ENCODE assay signal across 31 mouse cellular contexts in genomic region chr7:16422222-16422856, GRCm38 (mm10). TPM values are rescaled to one million over a fixed set of nuclear protein-coding genes. Genes with fewer than 3 reads are reported as not detected.
DNase-seq lines count a peak whose midpoint lies in the region; ATAC-seq and TF ChIP-seq lines count a peak whose summit lies in the region.
"Had no signal": no experiment of that assay in that cellular context is flagged by ENCODE, and none has a peak within 500 bp of the region (broad histone marks: within the 10 kb centered on the region; RNA-seq: fewer than 3 reads in every experiment).

No protein-coding gene starts in this region.

- peak; percentile 49 for DNase-seq in kidney, adult 18-20 months
- peak; percentile 52 for DNase-seq in liver, adult 2 months (ENCODE audit: extremely low read depth, low read depth, low spot score)
- DNase-seq in liver = no peak
- no peak for DNase-seq in thymus, postnatal 25 days
- no peak for DNase-seq in layer of hippocampus, postnatal 14 days (ENCODE audit: low spot score in 2 of 2)
- DNase-seq: adrenal gland, postnatal 10 days; cerebellum, adult 8-10 months; cerebellum, postnatal 25 days; forebrain, postnatal 0 days; heart, postnatal 14 days; layer of hippocampus, adult 9-11 months; lung, postnatal 36 days; right cerebral cortex, adult 18-20 months; thymus, adult 2 months had no signal

- H3K9me3 ChIP-seq in kidney, embryonic 15.5 days (replicated peaks) = no peaks in the 10 kb centered on the region
- H3K9me3 ChIP-seq in intestine, postnatal 0 days (ENCODE audit: control insufficient read depth) = no peaks in the 10 kb centered on the region
- H3K9me3 ChIP-seq: embryonic facial prominence, embryonic 10.5 days; embryonic facial prominence, embryonic 15.5 days; forebrain, embryonic 12.5 days; hindbrain, embryonic 10.5 days; hindbrain, embryonic 15.5 days; limb, embryonic 12.5 days; neural tube, embryonic 12.5 days had no signal

- H3K9ac ChIP-seq in kidney, embryonic 15.5 days = no peak overlapping the region
- H3K9ac ChIP-seq in liver, adult 2 months (ENCODE audit: low read depth, low read length) = peak overlapping the region; percentile 31; the same call in 1 of the 2 replicates
- H3K9ac ChIP-seq in intestine, postnatal 0 days (ENCODE audit: low read depth, low read length) = peak overlapping the region; percentile 22; the same call in 1 of the 2 replicates
- H3K9ac ChIP-seq: embryonic facial prominence, embryonic 15.5 days; forebrain, embryonic 12.5 days; forebrain, postnatal 0 days; hindbrain, embryonic 15.5 days; limb, embryonic 12.5 days; neural tube, embryonic 12.5 days had no signal

- peaks cover 99% of the 10 kb centered on the region for H3K36me3 ChIP-seq in kidney, embryonic 15.5 days
- peaks cover 60% of the 10 kb centered on the region for H3K36me3 ChIP-seq in liver, adult 2 months (ENCODE audit: control insufficient read depth, insufficient read depth, low read length)
- peaks cover 78% of the 10 kb centered on the region for H3K36me3 ChIP-seq in intestine, postnatal 0 days (ENCODE audit: control insufficient read depth, insufficient read depth)

- H3K4me3 ChIP-seq in kidney, embryonic 15.5 days (replicated peaks) = no peak overlapping the region
- no peak overlapping the region for H3K4me3 ChIP-seq in liver, adult 2 months (ENCODE audit: insufficient read depth, low read depth, low read length)
- H3K4me3 ChIP-seq in intestine, postnatal 0 days (ENCODE audit: low read depth, low read length) = no peak overlapping the region
- H3K4me3 ChIP-seq: embryonic facial prominence, embryonic 10.5 days; embryonic facial prominence, embryonic 15.5 days; forebrain, embryonic 12.5 days; hindbrain, embryonic 10.5 days; hindbrain, embryonic 15.5 days; limb, embryonic 12.5 days; myocyte; neural tube, embryonic 12.5 days had no signal

- peaks cover 3% of the 10 kb centered on the region; the same call in 1 of the 2 replicates for H3K79me2 ChIP-seq in liver, adult 2 months (ENCODE audit: control insufficient read depth, insufficient read depth, low read length)

- H3K4me2 ChIP-seq in kidney, embryonic 15.5 days = no peak overlapping the region
- H3K4me2 ChIP-seq in intestine, postnatal 0 days (replicated peaks; ENCODE audit: low read depth) = 0 out of 2 replicates have a peak overlapping the region, but pooled peaks have one; percentile 17
- H3K4me2 ChIP-seq: embryonic facial prominence, embryonic 15.5 days; forebrain, embryonic 12.5 days; hindbrain, embryonic 15.5 days; limb, embryonic 12.5 days; midbrain, embryonic 11.5 days; neural tube, embryonic 12.5 days had no signal

- H3K27me3 ChIP-seq in kidney, embryonic 15.5 days = no peaks in the 10 kb centered on the region
- H3K27me3 ChIP-seq in liver, adult 2 months (ENCODE audit: control insufficient read depth, insufficient read depth, low read length) = no peaks in the 10 kb centered on the region
- no peaks in the 10 kb centered on the region for H3K27me3 ChIP-seq in intestine, postnatal 0 days (replicated peaks; ENCODE audit: control insufficient read depth, insufficient read depth, low read length)
- H3K27me3 ChIP-seq: embryonic facial prominence, embryonic 15.5 days; forebrain, embryonic 12.5 days; hindbrain, embryonic 15.5 days; limb, embryonic 12.5 days; neural tube, embryonic 12.5 days; Patski had no signal

- TF ChIP-seq POLR2A in liver, adult 2 months (IDR thresholded peaks at IDR 0.05; ENCODE audit: extremely low read depth, insufficient read depth, low read length) = no peak

- TF ChIP-seq CTCF in liver, adult 2 months (IDR thresholded peaks at IDR 0.05; ENCODE audit: low read depth, low read length) = no peak
- no peak for TF ChIP-seq CTCF in intestine, postnatal 0 days (IDR thresholded peaks at IDR 0.05; ENCODE audit: low read depth)

- H3K27ac ChIP-seq in kidney, embryonic 15.5 days = no peak overlapping the region
- peak overlapping the region; percentile 11 for H3K27ac ChIP-seq in liver, adult 2 months (replicated peaks; ENCODE audit: insufficient read depth, low read depth, low read length)
- H3K27ac ChIP-seq in intestine, postnatal 0 days (ENCODE audit: low read depth, low read length) = peak overlapping the region; percentile 95
- H3K27ac ChIP-seq: embryonic facial prominence, embryonic 10.5 days; embryonic facial prominence, embryonic 15.5 days; forebrain, embryonic 12.5 days; hindbrain, embryonic 10.5 days; hindbrain, embryonic 15.5 days; limb, embryonic 12.5 days; neural tube, embryonic 12.5 days had no signal

- WGBS in kidney, embryonic 15.5 days = 83% methylated on average over 18 of the region's 18 CpGs
- 63% methylated on average over 18 of the region's 18 CpGs for WGBS in liver, adult 2 months
- 51% methylated on average over 18 of the region's 18 CpGs for WGBS in intestine, postnatal 0 days

- H3K4me1 ChIP-seq in kidney, embryonic 15.5 days = peaks cover 3% of the 10 kb centered on the region
- H3K4me1 ChIP-seq in liver, adult 2 months (ENCODE audit: control insufficient read depth, insufficient read depth, low read length) = peaks cover 19% of the 10 kb centered on the region
- H3K4me1 ChIP-seq in intestine, postnatal 0 days (replicated peaks; ENCODE audit: control insufficient read depth, insufficient read depth, low read length) = 0 out of 2 replicates have a peak, but pooled peaks cover 9% of the 10 kb centered on the region
- H3K4me1 ChIP-seq: embryonic facial prominence, embryonic 10.5 days; embryonic facial prominence, embryonic 15.5 days; forebrain, embryonic 12.5 days; hindbrain, embryonic 10.5 days; hindbrain, embryonic 15.5 days; limb, embryonic 12.5 days; neural tube, embryonic 12.5 days had no signal

- no peak for ATAC-seq in kidney, embryonic 15.5 days (replicated peaks; ENCODE audit: low FRiP score)
- no peak for ATAC-seq in intestine, postnatal 0 days
- ATAC-seq: forebrain, postnatal 0 days; inflammation-experienced regulatory T-cells, adult 6 months; Patski had no signal

RNA-seq across cellular contexts. Expression of gene Zc3h4, which starts 21.6 kb away (rescaled TPM):
- 15.5 and 17.1 TPM in 2 replicates for polyA plus RNA-seq in kidney, embryonic 15.5 days (2015; fragmentation: Nextera tagmentation; extraction: Ambion mirVana)
- 5.2 and 7.5 TPM in 2 replicates for total RNA-seq in liver, adult 2 months (2014; rRNA removed)
- polyA plus RNA-seq in liver, adult 2 months (2012; rRNA removed) = 11.1 and 14.3 TPM in 2 replicates
- polyA plus RNA-seq in intestine, postnatal 0 days (2015; fragmentation: Nextera tagmentation; extraction: Ambion mirVana) = 12.9 and 13.5 TPM in 2 replicates
- total RNA-seq in layer of hippocampus, postnatal 14 days (2021) = 10 to 100 TPM; 49.0 to 54.2 TPM

RNA-seq across cellular contexts. Expression of gene Tmem160, which starts 30.2 kb away (rescaled TPM):
- polyA plus RNA-seq in kidney, embryonic 15.5 days (2015; fragmentation: Nextera tagmentation; extraction: Ambion mirVana) = 51.0 and 55.9 TPM in 2 replicates
- total RNA-seq in liver, adult 2 months (2014; rRNA removed) = 31.7 and 32.0 TPM in 2 replicates
- polyA plus RNA-seq in liver, adult 2 months (2012; rRNA removed) = 114 and 128 TPM in 2 replicates
- 124 and 132 TPM in 2 replicates for polyA plus RNA-seq in intestine, postnatal 0 days (2015; fragmentation: Nextera tagmentation; extraction: Ambion mirVana)
- 10 to 100 TPM; 90.2 to 90.8 TPM for total RNA-seq in layer of hippocampus, postnatal 14 days (2021)

RNA-seq across cellular contexts. Expression of gene Sae1, which starts 34.7 kb away (rescaled TPM):
- 327 and 334 TPM in 2 replicates for polyA plus RNA-seq in kidney, embryonic 15.5 days (2015; fragmentation: Nextera tagmentation; extraction: Ambion mirVana)
- 15.8 and 16.1 TPM in 2 replicates for total RNA-seq in liver, adult 2 months (2014; rRNA removed)
- 11.5 and 25.8 TPM in 2 replicates for polyA plus RNA-seq in liver, adult 2 months (2012; rRNA removed)
- polyA plus RNA-seq in intestine, postnatal 0 days (2015; fragmentation: Nextera tagmentation; extraction: Ambion mirVana) = 90.7 and 91.5 TPM in 2 replicates
- total RNA-seq in layer of hippocampus, postnatal 14 days (2021) = 100 to 1,000 TPM in 1 of 2 experiments, 10 to 100 TPM in 1; 95.9 to 105 TPM

RNA-seq across cellular contexts. Expression of gene Npas1, which starts 55.2 kb away (rescaled TPM):
- polyA plus RNA-seq in kidney, embryonic 15.5 days (2015; fragmentation: Nextera tagmentation; extraction: Ambion mirVana) = 0.38 and 0.51 TPM in 2 replicates
- total RNA-seq in liver, adult 2 months (2014; rRNA removed) = not detected in 2 replicates
- not detected in 2 replicates for polyA plus RNA-seq in liver, adult 2 months (2012; rRNA removed)
- polyA plus RNA-seq in intestine, postnatal 0 days (2015; fragmentation: Nextera tagmentation; extraction: Ambion mirVana) = 0.22 and 0.27 TPM in 2 replicates
- total RNA-seq in layer of hippocampus, postnatal 14 days (2021) = 10 to 100 TPM; 19.7 to 23.6 TPM
- total RNA-seq: adrenal gland, postnatal 10 days; gastrocnemius, adult 8-10 months; gastrocnemius, postnatal 4 days; heart, postnatal 14 days; megakaryocyte, adult 5-6 weeks had no signal
- polyA plus RNA-seq: spleen, adult 2 months had no signal

Comparison
In these comparisons a context has a peak if more than half of its experiments do, and no peak if none do; other contexts are left out.
1. DNase-seq: peak in kidney, adult 18-20 months (single experiment) and liver, adult 2 months (single experiment); none in liver (single experiment), thymus, postnatal 25 days (single experiment) and layer of hippocampus, postnatal 14 days (0 of 2).